Mouse (Mus musculus) lung, postnatal 10 days (tissue): ENCODE measurements at regions not wholly inside any gene's neighbourhood (a gene's known extent, or its start where the extent isn't known, plus 50 kb on each side); places are given as distances from the start of the nearest gene placed in this dataset.
A peak's percentile ranks its signal among the peaks of the same experiment; 100 is the strongest.

Experiments
- DNase-seq: peaks from one replicate; pipeline ENCODE4 v3.0.0; 2021

GRCm38 (mm10) chr9:41833408-41833807 is 290.7 kb downstream of the Sorl1 start:
- no peak for DNase-seq

- peak; percentile 56 for DNase-seq
Observed at GRCm38 (mm10) chr9:41827356-41827755, 296.7 kb downstream of the Sorl1 start.

DNA sequence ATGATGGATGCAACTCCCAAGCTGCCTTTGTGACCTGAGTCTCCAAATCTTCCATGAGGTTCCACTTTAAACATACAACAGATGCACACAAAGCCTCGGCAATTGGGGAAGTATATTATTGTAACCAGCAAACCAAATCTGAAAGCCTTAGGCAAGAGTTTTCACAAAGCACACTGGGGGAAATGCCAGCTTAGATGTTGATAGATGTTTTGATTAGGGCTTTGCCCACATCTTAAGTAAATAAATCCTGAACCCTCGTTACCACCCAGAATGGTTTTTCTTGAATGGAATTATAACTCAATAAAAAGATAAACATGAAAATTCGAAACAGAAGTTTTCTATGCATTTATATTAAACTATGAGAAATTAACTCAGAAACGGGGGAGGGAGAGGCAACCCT is 302.7 kb downstream of the Sorl1 start:
- DNase-seq: no peak

GRCm38 (mm10) chr9:41817740-41818461 is 306.2 kb downstream of the Sorl1 start:
- DNase-seq: no peak

DNA sequence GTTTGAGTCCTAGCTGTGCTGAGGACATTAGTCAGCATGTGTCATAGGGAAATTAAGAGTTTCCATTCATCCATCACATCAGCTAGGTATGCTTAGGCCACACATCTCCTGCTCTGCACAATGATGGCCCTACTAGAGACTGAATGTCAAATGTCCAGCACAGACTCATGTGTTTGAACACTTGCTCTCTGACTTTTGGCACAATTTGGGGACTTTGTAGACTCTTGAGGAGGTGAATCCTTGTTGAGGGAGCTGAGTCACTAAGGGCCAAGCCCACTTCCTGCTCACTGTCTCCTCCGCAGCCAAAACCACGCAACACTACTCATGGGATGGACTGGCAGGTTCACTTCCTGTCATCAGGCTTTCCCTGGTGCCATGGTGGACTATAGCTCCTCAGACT is 308.2 kb downstream of the Sorl1 start:
- DNase-seq: no peak

DNA sequence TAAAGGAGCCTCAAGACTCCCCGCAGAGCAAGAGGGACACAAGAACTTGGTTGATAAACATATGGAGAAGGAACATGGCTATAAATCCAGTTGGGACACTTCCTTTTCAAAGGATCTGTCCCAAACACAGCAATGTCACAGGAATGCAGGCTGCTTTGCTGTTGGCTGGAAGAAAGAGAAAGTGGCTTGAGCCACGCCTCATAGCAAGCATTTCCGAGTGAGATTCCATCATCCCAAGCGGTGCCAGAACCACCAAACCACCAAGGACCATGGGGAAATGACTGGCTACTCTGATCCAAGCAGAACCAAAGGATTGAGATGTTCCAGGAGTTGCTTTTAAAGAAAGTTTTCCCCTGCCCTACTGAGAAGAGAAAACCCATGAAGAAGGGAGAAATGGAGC is 314.8 kb downstream of the Sorl1 start:
- peak; percentile 18 for DNase-seq

GRCm38 (mm10) chr9:41808791-41809190 is 315.3 kb downstream of the Sorl1 start:
- no peak for DNase-seq

- DNase-seq: no peak
Observed at GRCm38 (mm10) chr9:41806289-41806621, 317.8 kb downstream of the Sorl1 start.

GRCm38 (mm10) chr9:41805491-41806288 is 318.4 kb downstream of the Sorl1 start:
- DNase-seq: peak; percentile 16

GRCm38 (mm10) chr9:41804711-41805331 is 319.3 kb downstream of the Sorl1 start:
- DNase-seq: peak; percentile 54

DNA sequence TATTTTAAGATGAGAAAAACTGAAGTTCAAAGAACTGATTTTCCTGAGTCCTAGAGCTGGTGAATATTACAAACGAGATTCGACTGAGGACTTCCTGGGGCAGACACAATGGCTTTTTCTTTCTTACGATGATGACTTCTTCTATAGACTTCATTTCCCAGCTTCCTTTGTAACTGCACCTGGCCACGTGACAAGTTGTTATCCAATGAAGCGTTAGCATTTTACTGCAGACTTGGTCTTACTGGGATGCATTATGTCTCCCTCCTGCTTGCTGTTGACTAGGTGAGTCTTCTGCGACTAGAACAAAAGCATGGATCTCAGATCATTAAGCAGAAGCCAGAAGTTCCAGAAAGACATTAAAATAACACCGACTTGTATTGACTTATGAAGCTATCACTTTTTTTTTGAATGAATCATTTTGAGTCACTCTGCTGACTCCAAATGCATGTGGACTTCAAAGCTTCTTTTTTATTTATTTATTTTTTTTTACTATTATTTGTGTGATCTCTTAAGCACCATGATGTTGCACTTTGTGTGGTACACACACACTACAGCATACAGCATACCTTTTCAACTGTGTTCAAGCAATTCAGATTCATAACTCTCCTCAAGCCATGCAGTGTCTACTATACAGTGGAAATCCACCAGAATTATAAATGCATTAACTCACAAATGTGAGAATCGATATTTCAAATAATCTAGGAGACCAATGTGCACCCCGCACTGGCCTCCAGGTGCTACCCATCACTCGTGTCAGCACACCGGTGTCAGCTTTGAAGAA is 320.2 kb downstream of the Sorl1 start:
- no peak for DNase-seq

DNA sequence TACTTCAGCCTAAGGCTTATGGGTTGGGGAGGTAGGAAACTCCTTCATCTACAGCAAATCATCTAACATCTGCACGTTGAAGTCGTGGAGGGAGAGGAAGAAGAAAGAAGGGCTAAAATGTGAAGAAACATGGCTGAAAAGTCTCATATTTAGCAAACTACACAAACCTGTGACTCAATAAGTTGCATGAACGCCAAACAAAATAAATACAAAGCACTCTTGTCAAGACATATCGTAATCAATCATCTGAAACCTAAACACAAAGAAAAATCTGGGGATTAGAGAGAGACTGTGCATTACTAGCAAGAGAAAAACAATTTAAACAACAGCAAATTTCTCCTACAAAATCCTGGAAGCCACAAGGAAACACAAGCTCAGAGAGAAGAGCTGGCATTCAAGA is 322.7 kb downstream of the Sorl1 start:
- no peak for DNase-seq

- DNase-seq: no peak
Observed at GRCm38 (mm10) chr9:41792830-41793213, 331.3 kb downstream of the Sorl1 start.

GRCm38 (mm10) chr9:41792173-41792829 is 331.8 kb downstream of the Sorl1 start:
- DNase-seq: peak; percentile 7

- DNase-seq: no peak
Observed at GRCm38 (mm10) chr9:41791501-41792172, 332.5 kb downstream of the Sorl1 start.

- DNase-seq: no peak
Observed at GRCm38 (mm10) chr9:41785131-41785530, 339.0 kb downstream of the Sorl1 start.

DNA sequence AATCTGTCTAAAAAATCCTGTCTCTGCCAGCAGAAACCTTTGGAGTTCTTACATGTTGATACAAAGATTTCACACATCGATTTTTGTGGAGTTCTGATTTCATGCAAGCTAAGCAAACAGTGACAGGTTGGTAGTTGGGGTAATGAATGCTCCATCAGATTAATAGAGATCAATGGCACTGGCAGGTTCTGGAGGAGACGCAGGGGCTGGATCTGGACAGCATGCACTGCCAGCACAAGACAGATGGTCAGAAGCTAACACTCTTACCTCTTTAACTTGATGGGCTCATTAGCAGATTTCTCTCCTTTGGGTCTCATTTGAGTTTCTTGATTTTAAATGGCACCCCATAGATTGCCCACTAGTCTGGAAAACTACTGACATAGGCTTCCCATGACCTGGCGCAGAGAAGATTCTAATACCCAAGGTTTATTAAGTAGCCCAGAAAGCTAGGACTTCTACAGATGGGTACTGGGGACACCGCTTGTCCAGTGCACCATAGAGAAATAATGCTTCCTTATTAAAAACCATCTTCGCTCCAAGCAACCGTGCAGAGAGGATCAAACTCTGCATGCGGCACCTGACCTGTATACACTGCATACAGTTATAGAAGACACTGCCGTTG is 351.7 kb downstream of the Sorl1 start:
- DNase-seq: no peak

GRCm38 (mm10) chr9:41771276-41771675 is 352.8 kb downstream of the Sorl1 start:
- DNase-seq: no peak

DNA sequence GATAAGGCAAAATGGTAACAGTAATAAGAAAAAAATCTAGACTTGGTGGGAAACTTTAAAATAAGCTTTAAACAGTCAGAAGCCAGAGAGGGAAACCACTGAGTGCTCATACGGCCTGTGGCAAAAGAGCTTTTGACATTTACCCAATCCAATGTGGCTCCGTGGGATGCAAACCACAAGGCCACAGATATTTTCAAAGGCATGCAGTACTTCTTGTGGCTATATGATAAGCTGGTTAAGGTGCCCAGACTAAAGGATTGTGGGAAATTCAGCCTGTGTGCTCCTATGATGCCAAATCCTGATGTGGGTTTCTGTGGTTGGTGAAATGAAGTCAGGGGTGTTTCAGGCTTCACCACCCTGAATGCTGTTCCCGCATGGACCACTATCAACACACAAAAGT is 355.8 kb downstream of the Sorl1 start:
- DNase-seq: no peak

DNA sequence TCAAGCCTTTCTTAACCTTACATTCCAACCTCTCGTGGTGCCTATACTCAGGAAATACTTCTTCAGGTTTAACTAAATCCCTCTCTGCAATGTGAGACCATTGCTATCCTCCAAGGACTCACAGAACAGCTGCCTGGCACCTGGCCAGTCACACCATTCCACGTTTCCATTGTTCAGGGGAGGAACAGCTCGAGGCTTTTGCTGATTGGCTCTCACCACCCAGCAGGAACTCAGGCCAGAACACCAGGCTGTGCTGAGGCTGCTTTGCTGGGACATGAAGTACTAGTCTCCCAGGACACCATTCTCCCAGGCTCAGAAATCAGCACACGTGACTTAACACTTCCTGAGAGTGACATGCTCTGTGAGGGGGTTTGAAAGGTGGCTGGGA is 357.6 kb downstream of the Sorl1 start:
- peak; percentile 71 for DNase-seq

GRCm38 (mm10) chr9:41765816-41766532 is 358.1 kb downstream of the Sorl1 start:
- no peak for DNase-seq
